Mouse (Mus musculus) heart, embryonic 10.5 days (tissue): ENCODE measurements at regions not wholly inside any gene's neighbourhood (a gene's known extent, or its start where the extent isn't known, plus 50 kb on each side); places are given as distances from the start of the nearest gene placed in this dataset.

Experiments
- DNase-seq: peaks from one replicate; pipeline ENCODE4 v3.0.0-alpha.2; 2017; ENCODE audit warnings: low spot score
- H3K27ac ChIP-seq: fragments of 300-500 bp; sonication (generic); 2 replicates; pipeline ENCODE4 v1.5.1; 2016; ENCODE audit warnings: mild to moderate bottlenecking
- H3K27me3 ChIP-seq: fragments of 300-500 bp; sonication (generic); 2 replicates; pipeline ENCODE4 v1.6.1; 2016; ENCODE audit warnings: mild to moderate bottlenecking; ENCODE audit not compliant: poor library complexity, insufficient read depth, severe bottlenecking
- H3K36me3 ChIP-seq: fragments of 300-500 bp; sonication (generic); 2 replicates; pipeline ENCODE4 v1.6.1; 2016; ENCODE audit warnings: mild to moderate bottlenecking, moderate library complexity
- H3K4me1 ChIP-seq: fragments of 300-500 bp; sonication (generic); 2 replicates; pipeline ENCODE4 v1.6.1; 2016; ENCODE audit warnings: mild to moderate bottlenecking
- H3K4me3 ChIP-seq: fragments of 300-500 bp; sonication (generic); 2 replicates; pipeline ENCODE4 v1.5.1; 2016; ENCODE audit warnings: mild to moderate bottlenecking, moderate library complexity
- H3K9me3 ChIP-seq: fragments of 300-500 bp; sonication (generic); 2 replicates; pipeline ENCODE4 v1.6.1; 2016; ENCODE audit warnings: mild to moderate bottlenecking, moderate library complexity
- WGBS: fragments of 180-500 bp; shearing (Covaris S2); methylation state at CpG from one replicate; pipeline ENCODE4 v1.1.7; 2016; 5-methylcytosine and 5-hydroxymethylcytosine counted together

GRCm38 (mm10) chr1:183562853-183563252, 144.8 kb downstream of the Hhipl2 start:
- no peaks in the 10 kb centered on the region for H3K36me3 ChIP-seq
- H3K4me1 ChIP-seq = no peaks in the 10 kb centered on the region
- H3K27ac ChIP-seq = no peak overlapping the region
- no peaks in the 10 kb centered on the region for H3K27me3 ChIP-seq
- WGBS = 92% methylated on average over 3 of the region's 3 CpGs
- H3K4me3 ChIP-seq = no peak overlapping the region
- no peak for DNase-seq
- no peaks in the 10 kb centered on the region for H3K9me3 ChIP-seq

- Histone ChIP-seq H3K27ac (no peak overlapping the region), H3K27me3 (no peaks in the 10 kb centered on the region), H3K36me3 (no peaks in the 10 kb centered on the region), H3K4me1 (no peaks in the 10 kb centered on the region), H3K4me3 (no peak overlapping the region), H3K9me3 (no peaks in the 10 kb centered on the region)
- no peak for DNase-seq
- 73% methylated on average over 10 of the region's 10 CpGs for WGBS
Measured at GRCm38 (mm10) chr1:183573621-183574585, 155.9 kb downstream of the Hhipl2 start.

GRCm38 (mm10) chr1:183584861-183585260, 166.8 kb downstream of the Hhipl2 start:
- no peaks in the 10 kb centered on the region for H3K4me1 ChIP-seq
- WGBS = 74% methylated on average over 6 of the region's 6 CpGs
- no peak for DNase-seq
- H3K27me3 ChIP-seq = no peaks in the 10 kb centered on the region
- no peaks in the 10 kb centered on the region for H3K36me3 ChIP-seq
- no peak overlapping the region for H3K27ac ChIP-seq
- H3K9me3 ChIP-seq = no peaks in the 10 kb centered on the region
- no peak overlapping the region for H3K4me3 ChIP-seq

GRCm38 (mm10) chr1:183586406-183586805, 168.4 kb downstream of the Hhipl2 start:
- no peak overlapping the region for H3K4me3 ChIP-seq
- H3K36me3 ChIP-seq = no peaks in the 10 kb centered on the region
- no peaks in the 10 kb centered on the region for H3K4me1 ChIP-seq
- no peaks in the 10 kb centered on the region for H3K9me3 ChIP-seq
- H3K27ac ChIP-seq = no peak overlapping the region
- DNase-seq = no peak
- H3K27me3 ChIP-seq = no peaks in the 10 kb centered on the region
- 78% methylated on average over 4 of the region's 4 CpGs for WGBS

GRCm38 (mm10) chr1:183595306-183595705, 177.3 kb downstream of the Hhipl2 start:
- Histone ChIP-seq H3K27me3 (no peaks in the 10 kb centered on the region), H3K9me3 (no peaks in the 10 kb centered on the region), H3K4me3 (no peak overlapping the region), H3K4me1 (no peaks in the 10 kb centered on the region), H3K36me3 (no peaks in the 10 kb centered on the region), H3K27ac (no peak overlapping the region)
- WGBS = 69% methylated on average over 5 of the region's 5 CpGs
- DNase-seq = no peak

- no peaks in the 10 kb centered on the region for H3K36me3 ChIP-seq
- DNase-seq = no peak
- no peak overlapping the region for H3K27ac ChIP-seq
- no peaks in the 10 kb centered on the region for H3K4me1 ChIP-seq
- H3K9me3 ChIP-seq = no peaks in the 10 kb centered on the region
- WGBS = 71% methylated on average over 8 of the region's 8 CpGs
- no peaks in the 10 kb centered on the region for H3K27me3 ChIP-seq
- no peak overlapping the region for H3K4me3 ChIP-seq
Measured at GRCm38 (mm10) chr1:183600466-183600865, 182.5 kb downstream of the Hhipl2 start.

GRCm38 (mm10) chr1:183611966-183612694, 194.1 kb downstream of the Hhipl2 start:
- Histone ChIP-seq H3K9me3 (no peaks in the 10 kb centered on the region), H3K4me3 (no peak overlapping the region), H3K27ac (no peak overlapping the region), H3K27me3 (no peaks in the 10 kb centered on the region), H3K4me1 (no peaks in the 10 kb centered on the region), H3K36me3 (no peaks in the 10 kb centered on the region)
- 79% methylated on average over 8 of the region's 8 CpGs for whole genome bisulfite sequencing
- DNase-seq = no peak

GRCm38 (mm10) chr1:183619451-183620059, 201.5 kb downstream of the Hhipl2 start:
- H3K9me3 ChIP-seq = no peaks in the 10 kb centered on the region
- no peaks in the 10 kb centered on the region for H3K27me3 ChIP-seq
- no peak overlapping the region for H3K4me3 ChIP-seq
- 74% methylated on average over 9 of the region's 9 CpGs for WGBS
- DNase-seq = no peak
- H3K36me3 ChIP-seq = no peaks in the 10 kb centered on the region
- no peak overlapping the region for H3K27ac ChIP-seq
- H3K4me1 ChIP-seq = no peaks in the 10 kb centered on the region

GRCm38 (mm10) chr1:183622341-183622740, 204.3 kb downstream of the Hhipl2 start:
- Histone ChIP-seq H3K27me3 (no peaks in the 10 kb centered on the region), H3K9me3 (no peaks in the 10 kb centered on the region), H3K4me1 (no peaks in the 10 kb centered on the region), H3K27ac (no peak overlapping the region), H3K36me3 (no peaks in the 10 kb centered on the region), H3K4me3 (no peak overlapping the region)
- DNase-seq = no peak
- WGBS = 87% methylated on average over 4 of the region's 4 CpGs

GRCm38 (mm10) chr1:183624266-183624665, 206.3 kb downstream of the Hhipl2 start:
- H3K4me3 ChIP-seq = no peak overlapping the region
- H3K36me3 ChIP-seq = no peaks in the 10 kb centered on the region
- 53% methylated on average over 1 of the region's 1 CpGs for WGBS
- no peak for DNase-seq
- H3K27ac ChIP-seq = no peak overlapping the region
- no peaks in the 10 kb centered on the region for H3K4me1 ChIP-seq
- H3K27me3 ChIP-seq = no peaks in the 10 kb centered on the region
- H3K9me3 ChIP-seq = no peaks in the 10 kb centered on the region

GRCm38 (mm10) chr1:183633810-183634209, 215.8 kb downstream of the Hhipl2 start:
- Histone ChIP-seq H3K36me3 (no peaks in the 10 kb centered on the region), H3K9me3 (no peaks in the 10 kb centered on the region), H3K27ac (no peak overlapping the region), H3K4me1 (no peaks in the 10 kb centered on the region), H3K4me3 (no peak overlapping the region), H3K27me3 (no peaks in the 10 kb centered on the region)
- DNase-seq = no peak
- 78% methylated on average over 6 of the region's 6 CpGs for WGBS

- WGBS = 60% methylated on average over 1 of the region's 1 CpGs
- no peak overlapping the region for H3K27ac ChIP-seq
- no peaks in the 10 kb centered on the region for H3K36me3 ChIP-seq
- H3K9me3 ChIP-seq = no peaks in the 10 kb centered on the region
- H3K4me3 ChIP-seq = no peak overlapping the region
- DNase-seq = no peak
- H3K27me3 ChIP-seq = no peaks in the 10 kb centered on the region
- no peaks in the 10 kb centered on the region for H3K4me1 ChIP-seq
Measured at GRCm38 (mm10) chr1:183634836-183635235, 216.8 kb downstream of the Hhipl2 start.

GRCm38 (mm10) chr1:183637214-183637613, 219.2 kb downstream of the Hhipl2 start:
- Histone ChIP-seq H3K27me3 (no peaks in the 10 kb centered on the region), H3K36me3 (no peaks in the 10 kb centered on the region), H3K4me1 (no peaks in the 10 kb centered on the region), H3K27ac (no peak overlapping the region), H3K4me3 (no peak overlapping the region), H3K9me3 (no peaks in the 10 kb centered on the region)
- DNase-seq = no peak
- WGBS = 93% methylated on average over 8 of the region's 8 CpGs
